Mouse (Mus musculus) MEL (cell line): ENCODE measurements around the gene Sorcs1.

Experiments used
- CTCF ChIP-seq, 3 experiments: IDR thresholded peaks in 2 of 3; conservative IDR thresholded peaks in 1 of 3; 2 replicates each; pipeline ENCODE4 v1.5.1; 2011 to 2012; ENCODE audit warnings: low read length in 3 of 3, low read depth in 2 of 3, mild to moderate bottlenecking in 2 of 3, improper control_type of control experiment in 1 of 3, inconsistent platforms in 1 of 3, mixed read lengths in 1 of 3, moderate library complexity in 1 of 3; ENCODE audit not compliant: control insufficient read depth in 1 of 3, insufficient read depth in 1 of 3, poor library complexity in 1 of 3, severe bottlenecking in 1 of 3
- POLR2A ChIP-seq, 2 experiments: IDR thresholded peaks; 2 replicates each; pipeline ENCODE4 v1.6.1; 2011 to 2012; ENCODE audit warnings: low read length in 2 of 2, mild to moderate bottlenecking in 2 of 2, control low read depth in 1 of 2, improper control_type of control experiment in 1 of 2, low read depth in 1 of 2, moderate library complexity in 1 of 2; ENCODE audit not compliant: control insufficient read depth in 1 of 2, insufficient read depth in 1 of 2, poor library complexity in 1 of 2
- ZNF384 ChIP-seq: IDR thresholded peaks from 2 replicates; pipeline ENCODE4 v1.6.1; 2012; ENCODE audit warnings: low read depth, mild to moderate bottlenecking, inconsistent platforms, low read length, improper control_type of control experiment

GRCm38 (mm10) chr19:50611619-50612018, 66.8 kb downstream of the Sorcs1 start:
- TF ChIP-seq POLR2A (IDR thresholded peaks at IDR 0.05; ENCODE audit: control insufficient read depth in 1 of 2, insufficient read depth in 1 of 2, low read depth in 1 of 2, low read length in 2 of 2, poor library complexity in 1 of 2) (no peak), CTCF (IDR thresholded peaks at IDR 0.05 in 2 of 3, conservative IDR thresholded peaks at IDR 0.05 in 1 of 3; ENCODE audit: control insufficient read depth in 1 of 3, insufficient read depth in 1 of 3, low read depth in 2 of 3, low read length in 3 of 3, poor library complexity in 1 of 3, severe bottlenecking in 1 of 3) (no peak), ZNF384 (no peak)
